Mouse (Mus musculus) heart, embryonic 16.5 days (tissue): ENCODE results near the gene Vezt. TPM values are rescaled to one million over a fixed set of nuclear protein-coding genes. Genes with fewer than 3 reads are reported as not detected.

Experiments used
- ATAC-seq: fragments of 200-750 bp; cut with Nextera tagmentation; replicated peaks from 2 replicates; pipeline ENCODE4 v1.8.0; 2017; ENCODE audit warnings: moderate number of reproducible peaks; ENCODE audit not compliant: insufficient read depth, low FRiP score; ENCODE audit errors: extremely low read depth
- H3K27ac ChIP-seq: fragments of 300-500 bp; sonication (generic); 2 replicates; pipeline ENCODE4 v1.5.1; 2014; ENCODE audit warnings: mild to moderate bottlenecking, low read length, control low read depth, moderate library complexity
- H3K27me3 ChIP-seq: fragments of 300-500 bp; sonication (generic); 2 replicates; pipeline ENCODE4 v1.6.1; 2014; ENCODE audit warnings: low read length, mixed read lengths; ENCODE audit not compliant: control insufficient read depth, insufficient read depth
- H3K36me3 ChIP-seq: fragments of 300-500 bp; sonication (generic); 2 replicates; pipeline ENCODE4 v1.6.1; 2014; ENCODE audit not compliant: control insufficient read depth, insufficient read depth
- H3K4me1 ChIP-seq: fragments of 300-500 bp; sonication (generic); 2 replicates; pipeline ENCODE4 v1.6.1; 2014; ENCODE audit warnings: low read length, mixed read lengths; ENCODE audit not compliant: control insufficient read depth, insufficient read depth
- H3K4me2 ChIP-seq: fragments of 300-500 bp; sonication (generic); 2 replicates; pipeline ENCODE4 v1.6.1; 2014; ENCODE audit warnings: low read depth, mild to moderate bottlenecking, control low read depth, low read length
- H3K4me3 ChIP-seq: fragments of 300-500 bp; sonication (generic); 2 replicates; pipeline ENCODE4 v1.5.1; 2014; ENCODE audit warnings: mild to moderate bottlenecking, control low read depth, low read length
- H3K9ac ChIP-seq: fragments of 300-500 bp; sonication (generic); 2 replicates; pipeline ENCODE4 v1.6.1; 2014; ENCODE audit warnings: low read length, control low read depth
- H3K9me3 ChIP-seq: fragments of 300-500 bp; sonication (generic); replicated peaks from 2 replicates; pipeline ENCODE4 v1.6.1; 2016; ENCODE audit warnings: low read length; ENCODE audit not compliant: control insufficient read depth
- whole genome bisulfite sequencing: fragments of 180-500 bp; shearing (Covaris S2); extraction: QIAGEN DNeasy Blood & Tissue Kit; methylation state at CpG from one replicate; pipeline ENCODE4 v1.1.7; 2014; 5-methylcytosine and 5-hydroxymethylcytosine counted together
- polyA plus RNA-seq: library from polyadenylated mRNA; unstranded; fragments of >200 nt; fragmentation: Nextera tagmentation; extraction: Ambion mirVana; gene quantifications from 2 replicates; pipeline ENCODE4 v1.2.1, GENCODE M21; 2015

Gene Vezt
- polyA plus RNA-seq, 1 experiment from 2014 or later: 22.5 TPM

GRCm38 (mm10) chr10:93916778-93917177 is 118.8 kb downstream of the Vezt start:
- Histone ChIP-seq H3K27me3 (no peaks in the 10 kb centered on the region), H3K4me3 (no peak overlapping the region), H3K9ac (no peak overlapping the region), H3K27ac (no peak overlapping the region), H3K36me3 (no peaks in the 10 kb centered on the region), H3K9me3 (no peaks in the 10 kb centered on the region), H3K4me2 (no peak overlapping the region), H3K4me1 (peaks cover 17% of the 10 kb centered on the region)
- ATAC-seq: no peak
- 76% methylated on average over 2 of the region's 2 CpGs for WGBS

- Histone ChIP-seq H3K9ac (no peak overlapping the region), H3K27ac (no peak overlapping the region), H3K4me3 (no peak overlapping the region), H3K9me3 (no peaks in the 10 kb centered on the region), H3K4me2 (no peak overlapping the region), H3K4me1 (peaks cover 17% of the 10 kb centered on the region), H3K27me3 (no peaks in the 10 kb centered on the region), H3K36me3 (no peaks in the 10 kb centered on the region)
- ATAC-seq: no peak
- 55% methylated on average over 11 of the region's 11 CpGs for WGBS
Observed at GRCm38 (mm10) chr10:93915531-93916275, 119.9 kb downstream of the Vezt start.

GRCm38 (mm10) chr10:93913525-93913924 is 122.1 kb downstream of the Vezt start:
- no peaks in the 10 kb centered on the region for H3K9me3 ChIP-seq
- no peak overlapping the region for H3K4me2 ChIP-seq
- H3K27ac ChIP-seq: no peak overlapping the region
- H3K36me3 ChIP-seq: no peaks in the 10 kb centered on the region
- H3K4me3 ChIP-seq: no peak overlapping the region
- H3K4me1 ChIP-seq: peaks cover 6% of the 10 kb centered on the region
- no peak overlapping the region for H3K9ac ChIP-seq
- WGBS: 85% methylated on average over 5 of the region's 5 CpGs
- H3K27me3 ChIP-seq: no peaks in the 10 kb centered on the region
- ATAC-seq: no peak

GRCm38 (mm10) chr10:93912917-93913316 is 122.7 kb downstream of the Vezt start:
- Histone ChIP-seq H3K9ac (no peak overlapping the region), H3K4me1 (no peaks in the 10 kb centered on the region), H3K9me3 (no peaks in the 10 kb centered on the region), H3K27ac (no peak overlapping the region), H3K4me3 (no peak overlapping the region), H3K27me3 (no peaks in the 10 kb centered on the region), H3K4me2 (no peak overlapping the region), H3K36me3 (no peaks in the 10 kb centered on the region)
- WGBS: 76% methylated on average over 1 of the region's 1 CpGs
- no peak for ATAC-seq

GRCm38 (mm10) chr10:93912136-93912855 is 123.3 kb downstream of the Vezt start:
- Histone ChIP-seq H3K36me3 (no peaks in the 10 kb centered on the region), H3K9me3 (no peaks in the 10 kb centered on the region), H3K27me3 (no peaks in the 10 kb centered on the region), H3K27ac (no peak overlapping the region), H3K4me3 (no peak overlapping the region), H3K4me1 (no peaks in the 10 kb centered on the region), H3K9ac (no peak overlapping the region), H3K4me2 (no peak overlapping the region)
- WGBS: 85% methylated on average over 5 of the region's 5 CpGs
- no peak for ATAC-seq

GRCm38 (mm10) chr10:93911326-93911725 is 124.3 kb downstream of the Vezt start:
- H3K4me3 ChIP-seq: no peak overlapping the region
- ATAC-seq: no peak
- no peaks in the 10 kb centered on the region for H3K4me1 ChIP-seq
- 65% methylated on average over 5 of the region's 5 CpGs for WGBS
- no peaks in the 10 kb centered on the region for H3K27me3 ChIP-seq
- no peaks in the 10 kb centered on the region for H3K36me3 ChIP-seq
- H3K9ac ChIP-seq: no peak overlapping the region
- no peak overlapping the region for H3K27ac ChIP-seq
- no peaks in the 10 kb centered on the region for H3K9me3 ChIP-seq
- H3K4me2 ChIP-seq: no peak overlapping the region

GRCm38 (mm10) chr10:93909811-93910446 is 125.7 kb downstream of the Vezt start:
- Histone ChIP-seq H3K27me3 (no peaks in the 10 kb centered on the region), H3K27ac (no peak overlapping the region), H3K4me1 (no peaks in the 10 kb centered on the region), H3K9me3 (no peaks in the 10 kb centered on the region), H3K4me2 (no peak overlapping the region), H3K9ac (no peak overlapping the region), H3K4me3 (no peak overlapping the region), H3K36me3 (no peaks in the 10 kb centered on the region)
- 83% methylated on average over 5 of the region's 5 CpGs for WGBS
- no peak for ATAC-seq

GRCm38 (mm10) chr10:93909015-93909414 is 126.6 kb downstream of the Vezt start:
- Histone ChIP-seq H3K36me3 (no peaks in the 10 kb centered on the region), H3K4me1 (no peaks in the 10 kb centered on the region), H3K9ac (no peak overlapping the region), H3K27ac (no peak overlapping the region), H3K4me2 (no peak overlapping the region), H3K27me3 (no peaks in the 10 kb centered on the region), H3K9me3 (no peaks in the 10 kb centered on the region), H3K4me3 (no peak overlapping the region)
- no peak for ATAC-seq
- WGBS: 90% methylated on average over 1 of the region's 1 CpGs

GRCm38 (mm10) chr10:93908540-93908939 is 127.1 kb downstream of the Vezt start:
- Histone ChIP-seq H3K4me1 (no peaks in the 10 kb centered on the region), H3K27me3 (no peaks in the 10 kb centered on the region), H3K4me2 (no peak overlapping the region), H3K9me3 (no peaks in the 10 kb centered on the region), H3K4me3 (no peak overlapping the region), H3K9ac (no peak overlapping the region), H3K27ac (no peak overlapping the region), H3K36me3 (no peaks in the 10 kb centered on the region)
- WGBS: 95% methylated on average over 7 of the region's 7 CpGs
- no peak for ATAC-seq
